Mouse (Mus musculus) heart, postnatal 0 days (tissue): ENCODE measurements around the gene Pcbp1. TPM values are rescaled to one million over a fixed set of nuclear protein-coding genes. Genes with fewer than 3 reads are reported as not detected.

Source experiments
- ATAC-seq: fragments of 200-750 bp; cut with Nextera tagmentation; 2 replicates; pipeline ENCODE4 v1.8.0; 2017; ENCODE audit warnings: low read depth, moderate number of reproducible peaks, moderate library complexity; ENCODE audit not compliant: insufficient read depth
- DNase-seq: peaks from one replicate; pipeline ENCODE4 v3.0.0-alpha.2; 2016; ENCODE audit warnings: low spot score
- H3K27ac ChIP-seq: fragments of 300-500 bp; sonication (generic); 2 replicates; pipeline ENCODE4 v1.5.1; 2014; ENCODE audit warnings: low read depth, mild to moderate bottlenecking
- H3K27me3 ChIP-seq: fragments of 300-500 bp; sonication (generic); 2 replicates; pipeline ENCODE4 v1.6.1; 2014; ENCODE audit warnings: low read length, mixed read lengths; ENCODE audit not compliant: control insufficient read depth, insufficient read depth
- H3K36me3 ChIP-seq: fragments of 300-500 bp; sonication (generic); replicated peaks from 2 replicates; pipeline ENCODE4 v1.6.1; 2014; ENCODE audit warnings: low read length, mixed read lengths; ENCODE audit not compliant: control insufficient read depth, insufficient read depth
- H3K4me1 ChIP-seq: fragments of 300-500 bp; sonication (generic); 2 replicates; pipeline ENCODE4 v1.6.1; 2014; ENCODE audit warnings: antibody characterized with exemption; ENCODE audit not compliant: control insufficient read depth, insufficient read depth
- H3K4me2 ChIP-seq: fragments of 300-500 bp; sonication (generic); 2 replicates; pipeline ENCODE4 v1.6.1; 2014; ENCODE audit warnings: low read depth, mild to moderate bottlenecking, low read length, moderate library complexity
- H3K4me3 ChIP-seq: fragments of 300-500 bp; sonication (generic); 2 replicates; pipeline ENCODE4 v1.5.1; 2014; ENCODE audit warnings: low read depth, low read length
- H3K9ac ChIP-seq: fragments of 300-500 bp; sonication (generic); replicated peaks from 2 replicates; pipeline ENCODE4 v1.6.1; 2014; ENCODE audit warnings: low read depth, low read length, mixed read lengths
- H3K9me3 ChIP-seq: fragments of 300-500 bp; sonication (generic); replicated peaks from 2 replicates; pipeline ENCODE4 v1.6.1; 2016; ENCODE audit warnings: low read length; ENCODE audit not compliant: control insufficient read depth
- CTCF ChIP-seq: IDR thresholded peaks from 2 replicates; pipeline ENCODE4 v1.5.1; 2016; ENCODE audit warnings: antibody characterized with exemption, control low read depth, low read depth
- EP300 ChIP-seq: IDR thresholded peaks from 2 replicates; pipeline ENCODE4 v1.6.1; 2016; ENCODE audit warnings: antibody characterized with exemption, low read depth
- WGBS: fragments of 180-500 bp; shearing (Covaris S2); extraction: QIAGEN DNeasy Blood & Tissue Kit; methylation state at CpG from one replicate; pipeline ENCODE4 v1.1.7; 2014; 5-methylcytosine and 5-hydroxymethylcytosine counted together
- polyA plus RNA-seq: library from polyadenylated mRNA; unstranded; fragments of >200 nt; fragmentation: Nextera tagmentation; extraction: Ambion mirVana; gene quantifications from 2 replicates; pipeline ENCODE4 v1.2.1, GENCODE M21; 2015
- total RNA-seq: library from RNA; depleted of rRNA; stranded (reverse); fragments of >200 nt; gene quantifications from 2 replicates; pipeline ENCODE4 v1.2.3, GENCODE M21; 2014; ENCODE audit warnings: low replicate concordance; rRNA removed

Gene Pcbp1
- total RNA-seq (46.2 and 55.2 TPM in 2 replicates), polyA plus RNA-seq (276 and 285 TPM in 2 replicates)

DNA sequence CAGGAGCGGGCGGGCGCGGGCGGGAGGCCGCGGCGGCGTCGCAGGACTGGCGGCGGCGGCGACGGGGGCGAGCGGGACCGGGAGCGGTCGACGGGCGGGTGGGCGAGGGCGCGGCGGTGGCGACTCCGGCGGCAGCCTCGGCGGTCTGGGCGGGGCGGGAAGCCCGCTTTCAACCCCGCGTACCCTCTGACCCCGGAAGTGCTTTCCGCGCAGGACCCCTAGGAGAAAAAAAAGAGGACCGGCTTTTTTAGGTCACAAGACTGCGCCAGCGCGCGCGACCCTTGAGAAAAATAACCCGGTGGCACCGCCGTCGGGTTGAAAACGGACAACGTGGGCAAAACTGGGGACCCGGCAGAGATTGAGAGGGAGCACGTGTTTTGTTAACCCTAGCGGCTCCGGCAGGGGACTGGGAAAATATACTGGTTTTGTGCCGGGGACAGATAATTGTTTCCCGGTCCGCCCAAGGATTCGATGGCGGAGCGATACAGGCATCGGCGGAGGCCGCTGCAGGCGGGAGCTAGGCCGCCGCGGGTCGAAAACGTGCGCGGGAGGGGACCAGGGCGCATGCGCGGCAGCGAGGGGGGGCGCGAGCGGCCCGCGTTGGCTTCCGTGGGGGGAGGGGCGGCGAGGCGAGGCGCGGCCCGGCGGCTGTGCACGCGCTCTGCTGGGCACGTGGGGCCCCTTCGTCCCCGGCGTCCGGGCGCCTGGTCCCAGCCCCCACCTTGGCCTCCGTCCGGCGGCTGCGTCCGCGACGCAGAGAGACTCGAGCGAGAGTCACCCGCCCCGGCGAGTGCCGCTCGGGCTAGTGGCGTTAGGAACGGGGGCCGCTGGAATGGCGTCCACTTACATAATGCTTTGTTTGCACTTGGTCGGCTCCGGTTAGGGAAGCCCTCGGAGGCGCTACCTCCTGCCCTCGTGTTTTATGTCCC lies at the start of gene Pcbp1:
Pcbp1 (minus strand) TSS at position 290 of the 929 bp plus-strand sequence.
- Histone ChIP-seq H3K9me3 (no peaks in the 10 kb centered on the region), H3K36me3 (peaks cover 13% of the 10 kb centered on the region), H3K4me2 (peak within 1 kb of the TSS; percentile 94), H3K27me3 (no peaks in the 10 kb centered on the region), H3K4me1 (peaks cover 20% of the 10 kb centered on the region), H3K27ac (peak within 1 kb of the TSS; percentile 100), H3K9ac (peak within 1 kb of the TSS; percentile 94), H3K4me3 (peak within 1 kb of the TSS; percentile 99)
- TF ChIP-seq EP300 (peak; percentile 59), CTCF (no peak)
- DNase-seq (peak; percentile 92), ATAC-seq (peak; percentile 90)
- WGBS: under 1% methylated on average over 108 of the region's 120 CpGs

DNA sequence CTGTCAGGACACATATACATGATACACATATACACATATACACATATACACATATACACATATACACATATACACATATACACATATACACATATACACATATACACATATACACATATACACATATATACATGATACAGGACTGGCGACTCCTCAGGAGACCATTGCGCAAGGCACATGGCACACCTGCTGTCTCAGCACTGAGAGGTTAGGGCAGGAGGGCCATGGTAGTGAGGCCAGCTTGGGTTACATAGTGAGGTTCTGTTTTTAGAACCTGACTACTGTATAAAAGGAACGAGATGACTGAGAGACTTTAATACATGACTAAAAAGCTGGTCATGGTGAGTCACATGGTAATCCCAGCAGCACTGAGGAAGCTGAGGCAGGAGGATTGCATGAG lies 48.4 kb upstream of the Pcbp1 start:
- no peak overlapping the region for H3K4me3 ChIP-seq
- TF ChIP-seq CTCF: no peak
- no peak for TF ChIP-seq EP300
- H3K9me3 ChIP-seq: no peaks in the 10 kb centered on the region
- H3K27me3 ChIP-seq: no peaks in the 10 kb centered on the region
- 89% methylated on average over 3 of the region's 3 CpGs for WGBS
- H3K4me1 ChIP-seq: peaks cover 19% of the 10 kb centered on the region
- no peak overlapping the region for H3K27ac ChIP-seq
- H3K4me2 ChIP-seq: no peak overlapping the region
- ATAC-seq: no peak
- no peak overlapping the region for H3K9ac ChIP-seq
- no peak for DNase-seq
- H3K36me3 ChIP-seq: no peaks in the 10 kb centered on the region

DNA sequence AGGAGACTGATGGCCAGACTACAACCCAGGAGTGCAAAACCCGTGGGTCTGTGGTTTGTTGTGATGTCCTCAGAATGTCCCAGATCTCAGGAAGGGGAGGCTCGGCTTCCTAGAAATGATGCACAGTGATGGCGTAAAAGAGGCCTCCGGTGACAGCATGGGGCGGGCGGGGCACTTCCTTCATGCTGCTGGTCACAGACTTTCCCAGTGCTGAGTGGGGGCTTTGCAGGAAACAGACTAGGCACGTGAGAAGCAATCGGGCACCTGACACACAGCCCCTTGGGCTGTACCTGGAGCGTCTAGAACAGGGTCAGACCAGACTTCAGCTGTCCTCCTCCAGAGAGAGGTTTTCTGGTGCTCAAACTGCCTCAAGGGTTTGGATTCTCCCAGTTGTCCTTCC lies 44.7 kb upstream of the Pcbp1 start:
- 0 out of 2 replicates have a peak, but pooled peaks cover 3% of the 10 kb centered on the region for H3K36me3 ChIP-seq
- H3K4me1 ChIP-seq: peaks cover 27% of the 10 kb centered on the region
- H3K4me2 ChIP-seq: no peak overlapping the region
- H3K27ac ChIP-seq: peak overlapping the region; percentile 4; the same call in 1 of the 2 replicates
- ATAC-seq (peak; percentile 58), DNase-seq (no peak)
- H3K9ac ChIP-seq: no peak overlapping the region
- WGBS: 43% methylated on average over 9 of the region's 9 CpGs
- H3K4me3 ChIP-seq: no peak overlapping the region
- peak; percentile 92 for TF ChIP-seq EP300
- no peak for TF ChIP-seq CTCF
- H3K27me3 ChIP-seq: no peaks in the 10 kb centered on the region
- no peaks in the 10 kb centered on the region for H3K9me3 ChIP-seq

DNA sequence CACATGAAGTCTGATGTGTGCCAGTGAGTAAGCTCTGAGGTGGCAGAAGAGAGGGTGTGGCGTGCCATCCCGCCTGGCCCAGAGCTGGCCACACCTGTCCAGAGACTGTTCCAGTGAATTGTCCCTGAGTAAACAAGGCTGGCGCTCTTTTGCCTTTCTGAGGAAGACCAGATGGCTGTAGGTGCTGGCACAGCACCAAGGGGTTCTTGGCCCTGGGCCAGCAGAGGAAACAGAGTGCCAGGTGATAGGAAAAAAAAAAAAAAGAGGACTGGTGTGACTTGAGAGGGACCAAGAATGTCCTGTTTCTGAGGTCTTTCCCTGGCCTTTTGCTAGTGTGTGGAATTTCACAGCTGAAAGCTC lies 43.3 kb upstream of the Pcbp1 start:
- H3K36me3 ChIP-seq: peaks cover 15% of the 10 kb centered on the region; the same call in 1 of the 2 replicates
- ATAC-seq: peak; percentile 76
- peak; percentile 66 for DNase-seq
- TF ChIP-seq EP300 (peak; percentile 71; the same call in 1 of the 2 replicates), CTCF (no peak)
- no peak overlapping the region for H3K9ac ChIP-seq
- no peak overlapping the region for H3K4me3 ChIP-seq
- H3K4me2 ChIP-seq: no peak overlapping the region
- H3K4me1 ChIP-seq: peaks cover 27% of the 10 kb centered on the region
- no peaks in the 10 kb centered on the region for H3K27me3 ChIP-seq
- H3K27ac ChIP-seq: peak overlapping the region; percentile 40
- no peaks in the 10 kb centered on the region for H3K9me3 ChIP-seq
- WGBS: 24% methylated on average over 3 of the region's 3 CpGs

DNA sequence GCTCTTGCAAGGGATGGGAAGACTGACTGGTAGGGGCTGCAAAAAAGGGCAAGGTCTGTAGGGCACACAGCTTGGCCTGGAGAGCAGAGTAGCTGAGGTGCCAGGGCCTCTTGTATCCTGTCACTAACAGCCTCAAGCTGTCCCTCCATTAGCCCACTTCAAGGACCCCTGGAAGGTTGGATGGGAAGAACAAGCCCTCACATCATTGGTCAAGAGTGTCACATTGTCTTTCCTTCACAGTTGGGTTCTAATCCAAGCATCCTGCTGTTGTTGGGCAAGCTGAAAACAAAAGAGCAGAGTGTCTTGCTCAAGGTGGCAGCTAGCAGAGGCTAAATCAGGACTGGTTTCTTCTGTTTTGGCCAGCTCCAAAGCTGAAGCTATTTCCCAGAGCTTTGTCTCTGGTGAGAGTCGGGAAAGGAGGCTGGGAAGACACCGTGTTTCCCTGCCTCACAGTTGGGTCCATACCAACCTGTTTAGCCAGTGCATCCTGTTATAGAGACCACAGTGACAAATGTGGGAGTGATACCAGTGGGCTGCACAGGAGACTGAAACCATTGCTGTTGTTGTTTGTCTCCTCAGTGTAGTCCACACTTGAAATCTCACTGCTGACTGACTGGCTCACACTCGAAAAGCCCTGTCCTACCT lies 42.8 kb upstream of the Pcbp1 start:
- Histone ChIP-seq H3K9me3 (no peaks in the 10 kb centered on the region), H3K27ac (peak overlapping the region; percentile 40), H3K4me1 (peaks cover 27% of the 10 kb centered on the region), H3K4me2 (no peak overlapping the region), H3K4me3 (no peak overlapping the region), H3K27me3 (no peaks in the 10 kb centered on the region), H3K36me3 (peaks cover 19% of the 10 kb centered on the region; the same call in 1 of the 2 replicates), H3K9ac (0 out of 2 replicates have a peak overlapping the region, but pooled peaks have one; percentile 11)
- TF ChIP-seq CTCF (no peak), EP300 (no peak)
- no peak for ATAC-seq
- WGBS: 29% methylated on average over 3 of the region's 3 CpGs
- no peak for DNase-seq
